Mouse (Mus musculus): ENCODE measurements at regions not wholly inside any gene's neighbourhood (a gene's known extent, or its start where the extent isn't known, plus 50 kb on each side); places are given as distances from the start of the nearest gene placed in this dataset.

- peak; percentile 84 for ATAC-seq (replicated peaks; ENCODE audit: low read depth, poor library complexity, severe bottlenecking)
Measured at GRCm38 (mm10) chr1:161301348-161302075, 50.5 kb upstream of the Prdx6 start.

DNA sequence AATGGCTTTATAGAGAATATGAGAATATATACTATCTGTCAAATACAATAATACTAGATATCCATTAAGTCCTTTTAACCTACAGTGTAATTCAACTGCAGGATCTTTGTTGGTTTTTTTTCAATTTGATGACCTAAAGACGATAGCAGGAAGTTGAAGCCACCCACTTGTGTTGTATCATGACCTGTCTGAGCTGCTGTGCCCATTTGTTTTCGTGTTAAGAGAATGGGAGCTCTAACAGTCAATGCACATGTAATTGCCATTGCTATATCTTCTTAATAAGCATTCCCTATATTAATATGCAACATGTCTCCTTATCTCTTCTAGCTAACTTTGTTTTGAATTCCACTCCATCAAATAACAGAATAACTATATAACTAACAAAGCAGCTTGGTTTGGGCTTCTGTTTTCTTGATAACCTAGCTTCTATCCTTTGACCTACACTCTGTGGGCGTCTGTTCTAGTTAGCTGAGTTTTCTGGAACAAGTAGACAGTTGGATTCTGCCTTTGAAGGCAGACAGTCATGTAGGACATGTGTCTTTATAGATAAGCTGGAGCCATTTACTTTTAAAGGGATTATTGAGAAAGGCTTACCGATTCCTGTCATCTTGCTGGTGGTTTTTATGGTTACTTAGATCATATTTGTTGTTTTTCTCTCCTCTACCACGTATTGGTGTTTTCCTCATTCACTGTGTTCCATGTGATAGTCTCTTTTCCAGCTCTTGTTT is 55.9 kb upstream of the Prdx6 start:
- ATAC-seq (replicated peaks; ENCODE audit: low read depth, poor library complexity, severe bottlenecking), result peak; percentile 75

- peak; percentile 74 for ATAC-seq (replicated peaks; ENCODE audit: low read depth, poor library complexity, severe bottlenecking)
Measured at GRCm38 (mm10) chr1:161309269-161309668, 58.2 kb upstream of the Prdx6 start.

GRCm38 (mm10) chr1:161314078-161314477 is 63.1 kb upstream of the Prdx6 start:
- no peak for ATAC-seq (replicated peaks; ENCODE audit: low read depth, poor library complexity, severe bottlenecking)

- no peak for ATAC-seq (replicated peaks; ENCODE audit: low read depth, poor library complexity, severe bottlenecking)
Measured at GRCm38 (mm10) chr1:161321675-161322074, 70.7 kb upstream of the Prdx6 start.

- ATAC-seq (replicated peaks; ENCODE audit: low read depth, poor library complexity, severe bottlenecking), result peak; percentile 85
Measured at GRCm38 (mm10) chr1:161329218-161329617, 66.0 kb upstream of the Tnfsf4 start.

GRCm38 (mm10) chr1:161333151-161333550 is 62.1 kb upstream of the Tnfsf4 start:
- no peak for ATAC-seq (replicated peaks; ENCODE audit: low read depth, poor library complexity, severe bottlenecking)

GRCm38 (mm10) chr1:161345111-161345510 is 50.1 kb upstream of the Tnfsf4 start:
- no peak for ATAC-seq (replicated peaks; ENCODE audit: low read depth, poor library complexity, severe bottlenecking)

All from common myeloid progenitor, adult 5-6 weeks (primary cell).